Mouse (Mus musculus): ENCODE measurements around the gene Gm17087.

DNA sequence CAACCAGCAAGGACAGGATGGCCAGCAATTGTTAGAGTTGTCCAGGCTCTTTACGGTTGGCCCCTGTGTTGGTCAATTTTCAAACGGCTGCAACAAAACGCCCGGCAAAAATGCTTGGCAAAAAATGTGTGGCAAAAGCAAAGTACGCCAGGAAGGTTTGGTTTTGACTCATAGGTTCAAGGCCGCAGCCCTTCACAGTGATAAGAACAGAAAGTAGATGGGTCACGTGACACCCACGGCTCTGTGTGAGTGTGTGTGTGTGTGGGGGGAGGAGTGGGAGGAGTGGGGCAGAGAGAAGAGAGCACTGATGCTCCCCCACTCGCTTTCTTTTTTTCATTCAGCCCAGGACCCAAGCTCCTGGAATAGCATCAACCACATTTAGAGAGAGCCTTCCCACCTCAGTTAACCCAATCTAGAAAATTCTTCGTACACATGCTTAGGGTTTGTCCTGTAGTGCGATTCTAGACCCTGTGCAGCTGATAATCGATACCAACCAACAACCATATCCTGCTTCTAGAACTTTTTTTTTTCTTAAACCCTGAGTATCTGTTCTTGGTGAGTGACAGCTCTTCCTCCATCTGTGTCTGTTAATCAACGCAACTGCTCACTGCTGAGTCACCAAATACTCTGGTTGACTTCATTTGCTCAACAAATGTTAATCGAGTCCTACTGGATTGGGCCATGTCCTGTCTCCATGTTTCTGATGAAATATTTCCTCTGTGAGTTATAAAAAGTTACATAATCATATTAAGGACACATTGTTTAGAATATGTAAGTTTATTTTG lies 4.5 kb downstream of the Gm17087 start:
- no peak for TF ChIP-seq GATA1 (IDR thresholded peaks at IDR 0.05; ENCODE audit: borderline replicate concordance, low read length)
- no peak for TF ChIP-seq FLI1 (IDR thresholded peaks at IDR 0.05; ENCODE audit: low read length)

Measured in megakaryocyte, embryonic 14.5 days (primary cell).